Mouse (Mus musculus): ENCODE results near the gene Rai2.

Rai2 gene

GRCm38 (mm10) chrX:161826186-161826585, 109.3 kb downstream of the Rai2 start:
- in situ Hi-C loops (cut with MseI, MboI): loop anchor here (10.0 kb wide), 1 partner anchor 431 kb away; no protein-coding TSS in a partner anchor
